Mouse (Mus musculus) kidney, adult 9 months (tissue): ENCODE measurements around the gene Csl.

ENCODE experiments used
- DNase-seq: peaks from one replicate; pipeline ENCODE4 v3.0.0; 2022

The Csl gene

DNA sequence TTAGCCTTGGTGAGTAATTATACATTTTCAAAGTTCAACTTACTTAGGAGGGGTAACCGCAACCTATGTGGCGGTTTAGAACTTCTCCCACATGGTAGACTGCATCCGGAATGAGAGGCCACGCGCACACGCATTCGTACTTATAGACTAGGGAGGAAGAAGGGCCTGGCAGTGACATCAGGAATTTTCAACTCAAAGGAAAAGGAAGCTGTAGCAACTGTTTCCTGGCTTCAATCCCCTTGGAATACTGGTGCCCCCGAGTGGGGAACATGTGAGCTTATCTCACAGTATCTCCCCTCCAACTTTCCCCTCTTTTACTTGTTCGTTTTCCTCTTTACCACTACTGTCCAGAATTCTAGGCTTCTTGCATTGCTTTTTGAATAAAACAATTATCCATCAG, at the start of gene Csl:
Csl (minus strand) TSS at position 101 of the 400 bp plus-strand sequence.
- no peak for DNase-seq

- DNase-seq = peak; percentile 12
Observed at GRCm38 (mm10) chr10:99789418-99789817, 30.0 kb upstream of the Csl start.

DNA sequence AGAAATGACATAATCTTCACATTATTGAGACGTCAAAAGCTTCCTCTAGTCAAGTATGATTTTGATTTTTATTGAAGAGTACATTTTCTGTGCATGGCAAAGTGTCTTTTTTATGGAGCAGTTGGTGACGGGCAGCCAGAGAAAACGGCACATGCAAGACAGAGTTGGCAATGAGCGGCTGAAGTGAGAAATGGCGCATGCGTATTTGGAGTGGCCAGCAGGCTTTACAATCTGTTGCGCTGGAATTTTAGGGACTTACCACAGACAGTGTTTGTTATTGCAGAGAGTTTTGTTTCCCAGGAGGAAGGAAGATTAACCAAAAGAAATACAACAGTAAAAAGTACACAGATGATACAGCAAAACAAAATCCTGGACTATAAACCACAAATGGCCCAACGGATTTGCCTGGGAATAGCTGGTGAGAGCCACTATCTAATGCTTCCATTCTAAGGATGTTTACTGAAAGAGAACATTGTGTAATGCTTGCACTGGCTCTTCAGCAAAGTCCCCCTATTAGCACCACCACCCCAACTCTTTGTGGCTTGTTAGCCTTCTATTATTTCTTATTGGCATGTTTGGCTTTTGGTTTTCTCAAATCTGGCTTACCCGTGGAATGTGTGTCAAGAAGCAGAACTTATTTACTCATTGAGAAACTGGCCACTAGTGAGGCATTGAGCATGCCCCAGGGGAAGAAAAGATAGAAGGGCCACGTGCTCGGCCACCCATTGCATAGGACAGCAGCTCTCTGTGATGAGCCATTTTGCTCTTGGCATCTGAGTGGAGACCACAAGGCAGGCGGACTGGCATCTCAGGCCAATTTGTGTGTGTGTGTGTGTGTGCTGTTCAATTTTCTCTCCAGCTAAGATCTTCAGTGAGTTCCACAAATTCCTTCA, 15.0 kb upstream of the Csl start:
- no peak for DNase-seq

- no peak for DNase-seq
Observed at GRCm38 (mm10) chr10:99750146-99750545, 9.3 kb downstream of the Csl start.

- no peak for DNase-seq
Observed at GRCm38 (mm10) chr10:99748668-99749260, 10.7 kb downstream of the Csl start.

GRCm38 (mm10) chr10:99748009-99748408, 11.4 kb downstream of the Csl start:
- DNase-seq = peak; percentile 22

DNA sequence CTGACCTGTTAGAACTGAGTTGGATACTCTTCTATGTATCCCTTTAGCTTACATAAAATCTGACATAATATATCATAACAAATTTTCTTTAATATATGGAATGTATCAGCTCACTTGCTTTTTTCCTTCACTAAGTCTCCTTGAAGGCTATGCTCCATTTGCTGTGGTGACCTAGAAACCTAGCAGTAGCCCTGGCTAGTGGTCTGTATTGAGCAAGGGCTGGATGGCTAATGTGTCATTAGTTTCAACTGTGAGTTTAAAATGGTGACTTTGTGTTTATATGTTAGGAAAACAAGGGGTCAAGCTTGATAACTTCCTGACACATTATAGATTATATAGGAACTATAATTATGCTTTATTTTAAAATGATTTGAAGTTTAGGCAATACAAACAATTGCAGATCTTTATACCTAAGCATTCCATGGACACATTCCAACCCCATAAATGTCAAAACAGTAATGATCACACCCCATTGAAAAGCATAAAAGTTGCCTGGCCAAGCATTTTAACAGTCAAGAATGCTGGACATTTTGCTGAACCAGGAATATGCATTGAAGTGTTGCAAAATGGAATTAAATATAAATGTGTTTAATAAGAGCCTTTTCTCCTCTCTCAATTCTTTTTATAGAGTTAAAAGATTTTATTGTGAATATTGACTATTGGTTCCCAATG, 17.7 kb downstream of the Csl start:
- no peak for DNase-seq

GRCm38 (mm10) chr10:99713129-99713528, 46.3 kb downstream of the Csl start:
- no peak for DNase-seq

- DNase-seq = no peak
Observed at GRCm38 (mm10) chr10:99711567-99711966, 47.9 kb downstream of the Csl start.
